Mouse (Mus musculus) forebrain, embryonic 16.5 days (tissue): Measurements from ENCODE around the gene Slc46a3. TPM values are rescaled to one million over a fixed set of nuclear protein-coding genes. Genes with fewer than 3 reads are reported as not detected.
A peak's percentile ranks its signal among the peaks of the same experiment; 100 is the strongest.

Source experiments
- ATAC-seq: fragments of 200-750 bp; cut with Nextera tagmentation; 2 replicates; pipeline ENCODE4 v1.8.0; 2017; ENCODE audit warnings: mild to moderate bottlenecking, moderate library complexity
- H3K27ac ChIP-seq: fragments of 300-500 bp; sonication (generic); 2 replicates; pipeline ENCODE4 v1.5.1; 2014; ENCODE audit warnings: low read length, control low read depth
- H3K27me3 ChIP-seq: fragments of 300-500 bp; sonication (generic); replicated peaks from 2 replicates; pipeline ENCODE4 v1.6.1; 2014; ENCODE audit warnings: low read length; ENCODE audit not compliant: control insufficient read depth, insufficient read depth
- H3K36me3 ChIP-seq: fragments of 300-500 bp; sonication (generic); 2 replicates; pipeline ENCODE4 v1.6.1; 2014; ENCODE audit not compliant: control insufficient read depth, insufficient read depth
- H3K4me1 ChIP-seq: fragments of 300-500 bp; sonication (generic); replicated peaks from 2 replicates; pipeline ENCODE4 v1.6.1; 2014; ENCODE audit warnings: low read length; ENCODE audit not compliant: control insufficient read depth, insufficient read depth
- H3K4me2 ChIP-seq: fragments of 300-500 bp; sonication (generic); 2 replicates; pipeline ENCODE4 v1.6.1; 2014; ENCODE audit warnings: mild to moderate bottlenecking, low read length, control low read depth
- H3K4me3 ChIP-seq: fragments of 300-500 bp; sonication (generic); replicated peaks from 2 replicates; pipeline ENCODE4 v1.5.1; 2014; ENCODE audit warnings: mild to moderate bottlenecking, low read length, control low read depth
- H3K9ac ChIP-seq: fragments of 300-500 bp; sonication (generic); replicated peaks from 2 replicates; pipeline ENCODE4 v1.6.1; 2014; ENCODE audit warnings: low read depth, low read length, control low read depth
- H3K9me3 ChIP-seq: fragments of 300-500 bp; sonication (generic); 2 replicates; pipeline ENCODE4 v1.6.1; 2016; ENCODE audit warnings: low read length; ENCODE audit not compliant: control insufficient read depth
- WGBS: fragments of 180-500 bp; shearing (Covaris S2); extraction: QIAGEN DNeasy Blood & Tissue Kit; methylation state at CpG from one replicate; pipeline ENCODE4 v1.1.7; 2014; 5-methylcytosine and 5-hydroxymethylcytosine counted together
- polyA plus RNA-seq: library from polyadenylated mRNA; unstranded; fragments of >200 nt; fragmentation: Nextera tagmentation; extraction: Ambion mirVana; gene quantifications from 2 replicates; pipeline ENCODE4 v1.2.1, GENCODE M21; 2015

The Slc46a3 gene
- polyA plus RNA-seq, 1 experiment from 2014 or later = 5.9 TPM

DNA sequence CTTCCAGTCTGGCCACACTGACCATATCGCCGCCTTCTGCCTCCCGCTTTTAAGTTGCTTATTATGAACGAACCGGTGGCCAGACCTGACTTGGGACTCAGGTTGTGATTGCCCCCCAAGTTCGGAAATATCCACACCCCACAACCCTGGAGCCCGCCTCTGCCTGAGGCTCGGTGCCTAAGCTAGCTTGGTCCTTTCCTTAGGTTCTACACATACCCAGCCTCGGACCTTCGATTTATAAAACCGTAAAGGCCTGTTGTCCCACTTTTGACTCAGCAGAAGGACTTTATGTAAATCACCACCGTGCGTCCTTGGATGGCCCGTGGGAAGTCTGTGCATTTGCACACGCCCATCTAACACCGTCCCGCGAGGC lies 34.6 kb downstream of the Slc46a3 start:
- peak overlapping the region; percentile 66 for H3K4me2 ChIP-seq
- under 1% methylated on average over 18 of the region's 18 CpGs for WGBS
- no peaks in the 10 kb centered on the region for H3K27me3 ChIP-seq
- peak overlapping the region; percentile 91 for H3K9ac ChIP-seq
- H3K9me3 ChIP-seq = no peaks in the 10 kb centered on the region
- H3K4me1 ChIP-seq = peaks cover 18% of the 10 kb centered on the region
- peak overlapping the region; percentile 91 for H3K4me3 ChIP-seq
- H3K27ac ChIP-seq = no peak overlapping the region; the same call in 1 of the 2 replicates
- peaks cover 3% of the 10 kb centered on the region; the same call in 1 of the 2 replicates for H3K36me3 ChIP-seq
- no peak for ATAC-seq

DNA sequence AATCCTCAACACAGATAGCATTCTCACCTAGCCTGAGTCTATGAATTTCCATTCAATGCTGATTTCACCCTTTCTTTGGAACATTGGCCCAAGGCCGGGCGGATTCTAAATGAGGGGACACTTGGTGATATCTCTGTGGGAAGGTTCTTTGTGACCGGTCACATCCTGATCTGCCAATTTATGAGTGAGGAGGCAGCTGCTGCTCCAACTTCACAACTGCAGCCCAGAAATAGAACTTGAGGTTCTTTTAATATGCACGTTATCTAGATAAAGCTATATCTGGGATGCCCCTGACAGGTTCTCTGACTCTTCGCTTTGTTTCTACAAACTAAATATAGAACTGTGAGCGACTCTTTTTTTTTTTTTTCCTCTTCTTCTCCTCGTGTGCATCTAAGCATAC lies 44.4 kb downstream of the Slc46a3 start:
- WGBS = 76% methylated on average over 7 of the region's 7 CpGs
- Histone ChIP-seq H3K9ac (no peak overlapping the region), H3K9me3 (no peaks in the 10 kb centered on the region), H3K4me2 (no peak overlapping the region), H3K36me3 (no peaks in the 10 kb centered on the region), H3K4me3 (no peak overlapping the region), H3K4me1 (peaks cover 3% of the 10 kb centered on the region), H3K27me3 (no peaks in the 10 kb centered on the region), H3K27ac (no peak overlapping the region)
- no peak for ATAC-seq

DNA sequence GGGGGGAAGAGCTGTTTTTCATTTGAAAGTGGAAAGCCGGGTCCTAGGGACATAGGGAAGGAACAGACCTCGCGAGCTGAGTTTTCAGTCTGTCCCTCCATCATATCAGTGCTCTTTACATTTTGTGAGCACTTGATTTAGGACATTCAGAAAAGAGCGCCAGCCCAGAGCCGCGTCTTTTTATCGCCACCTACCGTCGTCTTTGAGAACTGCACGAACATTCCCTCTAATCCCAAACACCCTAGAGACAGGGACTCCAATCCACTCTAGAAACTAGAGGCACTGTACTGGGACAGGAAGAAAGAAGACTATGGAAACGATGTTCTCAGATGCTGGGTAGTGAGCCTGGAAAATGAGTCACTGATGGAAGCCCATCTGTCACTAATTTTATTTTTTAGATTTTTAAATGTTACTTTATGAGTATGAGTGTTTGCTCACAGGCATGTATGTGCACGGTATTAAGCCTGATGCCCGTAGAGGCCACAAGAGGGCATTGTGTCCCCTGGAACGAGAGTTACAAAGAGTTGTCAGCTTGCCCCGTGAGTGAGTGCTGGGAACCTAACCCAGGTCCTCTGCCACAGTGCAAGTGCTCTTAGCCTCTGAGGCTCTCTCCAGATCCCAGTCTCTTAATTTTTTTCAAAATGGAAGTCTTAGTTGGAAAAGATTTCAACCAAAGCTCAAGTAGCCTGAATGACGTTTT lies 46.3 kb downstream of the Slc46a3 start:
- Histone ChIP-seq H3K4me1 (peaks cover 3% of the 10 kb centered on the region), H3K27me3 (no peaks in the 10 kb centered on the region), H3K9me3 (no peaks in the 10 kb centered on the region), H3K36me3 (no peaks in the 10 kb centered on the region), H3K4me3 (no peak overlapping the region), H3K27ac (no peak overlapping the region), H3K9ac (no peak overlapping the region), H3K4me2 (peak overlapping the region; percentile 27)
- 22% methylated on average over 16 of the region's 16 CpGs for WGBS
- ATAC-seq = peak; percentile 69

DNA sequence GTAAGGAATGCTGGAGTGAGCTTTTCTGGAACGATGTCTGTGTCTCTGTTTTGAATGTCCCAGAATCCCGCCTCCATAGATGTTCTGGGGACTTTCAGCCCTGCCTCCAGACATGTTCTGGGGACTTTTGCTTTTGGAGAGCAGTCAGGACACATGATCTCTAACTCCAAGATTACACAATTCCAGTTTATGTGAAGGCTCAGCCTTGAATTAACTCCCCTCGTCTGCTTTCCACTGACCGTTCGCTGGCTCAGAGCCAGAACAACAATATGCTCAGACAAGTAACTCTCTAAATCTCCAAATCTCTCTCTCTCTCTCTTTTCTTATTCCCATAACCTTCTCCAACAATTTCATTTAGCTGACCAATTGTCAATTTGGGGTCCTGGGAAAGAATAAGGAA lies 47.3 kb downstream of the Slc46a3 start:
- Histone ChIP-seq H3K27ac (no peak overlapping the region), H3K9ac (no peak overlapping the region), H3K27me3 (no peaks in the 10 kb centered on the region), H3K4me3 (no peak overlapping the region), H3K4me2 (no peak overlapping the region), H3K36me3 (no peaks in the 10 kb centered on the region), H3K4me1 (peaks cover 3% of the 10 kb centered on the region), H3K9me3 (no peaks in the 10 kb centered on the region)
- WGBS = 34% methylated on average over 5 of the region's 5 CpGs
- no peak for ATAC-seq

DNA sequence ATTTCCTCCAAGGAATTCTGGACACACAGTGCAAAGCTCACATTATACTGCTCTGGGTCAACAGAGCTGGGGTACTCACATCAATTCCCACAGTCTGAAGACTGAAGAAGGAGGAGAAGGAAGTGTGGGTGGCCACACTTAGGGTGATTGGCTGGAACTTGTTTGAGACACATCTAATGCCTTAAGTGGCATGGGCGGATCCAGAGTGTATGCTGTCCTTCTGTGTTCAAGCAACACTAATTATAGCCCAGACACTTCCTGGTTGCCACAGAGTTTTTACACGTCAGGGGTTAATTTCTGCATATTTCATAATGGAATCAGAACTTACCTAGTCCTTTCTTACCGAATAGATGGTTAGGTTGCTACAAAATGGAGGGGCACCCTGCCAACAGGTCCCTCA lies 49.3 kb downstream of the Slc46a3 start:
- Histone ChIP-seq H3K27ac (no peak overlapping the region), H3K4me3 (no peak overlapping the region), H3K9me3 (no peaks in the 10 kb centered on the region), H3K9ac (no peak overlapping the region), H3K4me1 (peaks cover 3% of the 10 kb centered on the region), H3K27me3 (no peaks in the 10 kb centered on the region), H3K4me2 (no peak overlapping the region), H3K36me3 (no peaks in the 10 kb centered on the region)
- 74% methylated on average over 3 of the region's 3 CpGs for WGBS
- no peak for ATAC-seq

DNA sequence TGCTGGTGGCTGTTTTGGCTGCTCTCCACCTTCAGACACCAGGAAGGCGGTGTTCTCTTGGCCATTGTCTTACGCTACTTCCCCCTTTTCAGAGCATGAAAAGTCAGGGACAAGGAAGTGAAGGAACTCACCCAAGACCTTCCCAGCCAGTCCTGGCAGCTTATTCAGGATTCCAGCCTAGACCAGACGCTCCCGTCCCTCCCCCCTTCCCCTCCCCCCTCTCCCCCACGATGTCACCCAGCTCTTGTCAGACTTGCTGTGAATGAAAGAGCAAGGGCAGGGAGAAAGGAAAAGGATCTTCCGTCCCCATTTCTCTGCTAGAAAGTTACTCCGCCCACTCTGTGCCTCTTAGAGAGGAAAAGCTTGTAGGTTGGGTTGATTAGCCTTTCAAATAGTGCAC lies 51.3 kb downstream of the Slc46a3 start:
- Histone ChIP-seq H3K9ac (no peak overlapping the region), H3K4me1 (peaks cover 3% of the 10 kb centered on the region), H3K27ac (no peak overlapping the region), H3K36me3 (no peaks in the 10 kb centered on the region), H3K4me2 (no peak overlapping the region), H3K9me3 (no peaks in the 10 kb centered on the region), H3K27me3 (no peaks in the 10 kb centered on the region), H3K4me3 (no peak overlapping the region)
- ATAC-seq = no peak
- WGBS = 43% methylated on average over 7 of the region's 7 CpGs

DNA sequence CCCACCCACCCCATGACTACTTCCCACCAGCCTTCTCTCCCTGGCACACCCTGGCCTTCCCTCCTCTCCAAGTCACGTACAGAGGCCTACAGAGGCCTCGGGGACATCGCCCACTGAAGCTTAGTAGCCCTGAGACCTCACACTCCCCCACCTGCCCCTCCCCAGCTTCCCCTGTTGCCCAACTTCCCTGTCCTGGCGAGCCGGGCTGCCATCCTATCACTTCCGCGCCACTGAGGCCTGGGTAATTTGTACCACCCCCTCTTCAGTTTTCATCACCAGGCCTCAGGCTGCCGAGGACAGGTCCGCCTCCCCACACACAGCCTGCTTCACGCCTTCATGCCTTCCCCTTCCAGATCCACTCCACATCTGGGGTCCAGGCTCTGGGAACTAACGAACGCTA lies 55.2 kb downstream of the Slc46a3 start:
- Histone ChIP-seq H3K9ac (no peak overlapping the region), H3K27me3 (no peaks in the 10 kb centered on the region), H3K4me1 (0 out of 2 replicates have a peak, but pooled peaks cover 2% of the 10 kb centered on the region), H3K9me3 (no peaks in the 10 kb centered on the region), H3K4me3 (no peak overlapping the region), H3K4me2 (no peak overlapping the region), H3K27ac (no peak overlapping the region), H3K36me3 (no peaks in the 10 kb centered on the region)
- 78% methylated on average over 12 of the region's 12 CpGs for WGBS
- ATAC-seq = no peak

DNA sequence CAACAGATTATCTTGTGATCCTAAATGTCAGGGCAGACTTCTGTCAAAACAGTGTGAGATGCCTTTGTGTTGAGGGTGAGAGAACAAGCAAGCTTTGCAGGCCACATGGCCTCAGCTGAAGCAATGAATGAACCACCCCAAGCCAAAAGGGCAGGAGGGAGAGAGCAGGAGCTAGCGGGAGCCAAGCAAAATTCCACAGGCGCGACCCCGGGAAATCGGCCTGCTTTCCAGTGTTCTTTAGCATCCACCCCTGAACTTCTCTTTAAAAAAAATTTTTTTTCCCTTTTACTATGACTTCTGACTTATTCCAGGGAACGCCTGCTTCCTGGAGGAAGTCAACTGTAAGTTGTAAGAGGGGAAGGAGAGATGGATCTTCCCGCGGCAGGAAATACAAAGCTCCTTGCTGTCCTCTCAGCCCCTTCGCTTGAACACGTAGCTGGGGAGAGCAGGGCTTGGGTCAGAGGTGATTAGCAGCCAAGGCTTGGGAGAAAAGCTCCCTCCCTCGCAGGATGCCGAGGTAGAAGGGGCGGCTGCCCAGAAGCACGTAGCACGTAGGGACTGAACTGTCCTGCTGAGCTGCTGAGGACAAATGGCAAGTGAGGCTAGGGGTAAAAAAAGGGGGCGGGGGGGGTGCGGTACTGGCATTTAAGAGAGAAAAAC lies 59.6 kb downstream of the Slc46a3 start:
- H3K4me2 ChIP-seq = 0 out of 2 replicates have a peak overlapping the region, but pooled peaks have one; percentile 1
- H3K4me3 ChIP-seq = no peak overlapping the region
- H3K27ac ChIP-seq = no peak overlapping the region
- no peaks in the 10 kb centered on the region for H3K36me3 ChIP-seq
- ATAC-seq = no peak
- H3K27me3 ChIP-seq = no peaks in the 10 kb centered on the region
- H3K9me3 ChIP-seq = no peaks in the 10 kb centered on the region
- no peak overlapping the region for H3K9ac ChIP-seq
- 5% methylated on average over 17 of the region's 17 CpGs for WGBS
- H3K4me1 ChIP-seq = 0 out of 2 replicates have a peak, but pooled peaks cover 2% of the 10 kb centered on the region

DNA sequence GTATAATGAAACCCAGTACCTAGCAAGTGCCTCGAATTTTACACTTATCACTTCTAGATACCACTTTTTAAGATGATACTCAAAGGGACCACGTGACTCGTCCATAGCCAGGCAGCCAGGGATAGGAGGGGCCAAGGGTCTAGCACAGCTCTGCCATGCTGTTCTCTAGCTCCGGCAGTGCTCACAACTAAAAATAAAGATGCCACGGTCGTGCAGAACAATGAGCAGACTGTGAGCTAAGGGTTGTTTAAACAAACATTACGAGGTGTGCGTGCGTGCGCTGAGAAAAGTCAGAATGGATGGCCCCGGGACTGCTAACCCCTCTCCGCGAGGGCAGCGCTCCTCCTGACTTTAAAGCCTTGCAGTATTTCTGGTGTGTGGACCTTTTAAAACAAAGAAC lies 61.8 kb downstream of the Slc46a3 start:
- 0 out of 2 replicates have a peak, but pooled peaks cover 2% of the 10 kb centered on the region for H3K4me1 ChIP-seq
- H3K36me3 ChIP-seq = no peaks in the 10 kb centered on the region
- H3K27ac ChIP-seq = no peak overlapping the region
- no peak overlapping the region for H3K4me3 ChIP-seq
- no peaks in the 10 kb centered on the region for H3K27me3 ChIP-seq
- no peaks in the 10 kb centered on the region for H3K9me3 ChIP-seq
- no peak for ATAC-seq
- H3K4me2 ChIP-seq = no peak overlapping the region
- H3K9ac ChIP-seq = no peak overlapping the region
- 63% methylated on average over 14 of the region's 14 CpGs for WGBS
